ENCODE assay signal across 10 mouse cellular contexts in the genomic region with DNA sequence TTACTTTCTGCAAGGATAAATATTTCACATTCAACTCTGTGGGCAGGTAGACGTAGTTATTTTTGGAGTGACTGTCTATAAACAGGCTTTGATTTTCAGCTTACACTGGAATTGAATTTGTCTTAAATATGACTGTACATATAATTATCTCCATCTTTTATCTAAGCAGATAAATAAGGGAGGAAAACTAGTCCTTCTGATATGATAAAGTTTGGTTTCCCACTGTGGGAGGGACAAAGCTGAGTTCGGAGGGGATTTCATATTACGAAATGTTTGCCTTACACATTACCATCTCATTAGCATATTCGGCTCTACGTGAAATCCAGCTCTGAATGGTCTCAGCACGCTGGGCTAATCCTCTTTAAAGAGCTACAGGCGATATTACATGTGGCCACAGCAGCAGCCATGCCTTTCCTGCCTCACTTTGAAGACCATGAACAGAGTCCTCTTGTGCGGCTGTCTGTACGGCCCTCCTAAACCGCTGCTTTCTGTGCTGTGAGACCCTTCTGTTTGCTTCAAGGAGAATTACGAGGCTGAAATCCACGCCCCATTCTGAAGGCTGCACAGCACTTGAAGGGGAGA. TPM values are rescaled to one million over a fixed set of nuclear protein-coding genes. Genes with fewer than 3 reads are reported as not detected.
DNase-seq lines count a peak whose midpoint lies in the region; ATAC-seq and TF ChIP-seq lines count a peak whose summit lies in the region.
"Had no signal": no experiment of that assay in that cellular context is flagged by ENCODE, and none has a peak within 500 bp of the region (broad histone marks: within the 10 kb centered on the region; RNA-seq: fewer than 3 reads in every experiment).

No protein-coding gene starts in this region.

- H3K9me3 ChIP-seq in lung, postnatal 0 days (ENCODE audit: low read length): no peaks in the 10 kb centered on the region
- H3K9me3 ChIP-seq in forebrain, embryonic 14.5 days (replicated peaks; ENCODE audit: control insufficient read depth, low read length): no peaks in the 10 kb centered on the region
- H3K9me3 ChIP-seq: liver, embryonic 13.5 days had no signal

- ATAC-seq in lung, postnatal 0 days: no peak
- peak; percentile 68 for ATAC-seq in forebrain, embryonic 14.5 days
- ATAC-seq in megakaryocyte progenitor cell, adult 5-6 weeks (replicated peaks; ENCODE audit: poor library complexity): peak; percentile 61
- ATAC-seq in erythroid progenitor cell, adult 5-6 weeks (replicated peaks; ENCODE audit: low FRiP score, poor library complexity, severe bottlenecking): no peak

- H3K9ac ChIP-seq in lung, postnatal 0 days (replicated peaks; ENCODE audit: low read depth): no peak overlapping the region
- 0 out of 2 replicates have a peak overlapping the region, but pooled peaks have one; percentile 22 for H3K9ac ChIP-seq in forebrain, embryonic 14.5 days (ENCODE audit: low read length)
- H3K9ac ChIP-seq: liver, embryonic 13.5 days had no signal

- no peak for TF ChIP-seq CTCF in lung, postnatal 0 days (IDR thresholded peaks at IDR 0.05)
- TF ChIP-seq CTCF in gastrocnemius, adult 2 months (IDR thresholded peaks at IDR 0.05): no peak

- no peak overlapping the region for H3K27ac ChIP-seq in lung, postnatal 0 days (ENCODE audit: low read length)
- peak overlapping the region; percentile 91 for H3K27ac ChIP-seq in forebrain, embryonic 14.5 days (ENCODE audit: low read depth, low read length)
- H3K27ac ChIP-seq in gastrocnemius, adult 2 months: no peak overlapping the region
- H3K27ac ChIP-seq: liver, embryonic 13.5 days had no signal

- H3K4me2 ChIP-seq in lung, postnatal 0 days (replicated peaks; ENCODE audit: low read depth, low read length): no peak overlapping the region
- H3K4me2 ChIP-seq in forebrain, embryonic 14.5 days (ENCODE audit: low read length): peak overlapping the region; percentile 50
- H3K4me2 ChIP-seq: liver, embryonic 13.5 days had no signal

- no peaks in the 10 kb centered on the region for H3K36me3 ChIP-seq in lung, postnatal 0 days (ENCODE audit: insufficient read depth, low read length)
- no peaks in the 10 kb centered on the region for H3K36me3 ChIP-seq in forebrain, embryonic 14.5 days (ENCODE audit: control insufficient read depth, insufficient read depth, low read length)
- H3K36me3 ChIP-seq: liver, embryonic 13.5 days had no signal

- no peak overlapping the region for H3K4me3 ChIP-seq in lung, postnatal 0 days (ENCODE audit: low read depth, low read length)
- no peak overlapping the region; the same call in 1 of the 2 replicates for H3K4me3 ChIP-seq in forebrain, embryonic 14.5 days (ENCODE audit: low read depth, low read length)
- H3K4me3 ChIP-seq in gastrocnemius, adult 2 months: no peak overlapping the region
- H3K4me3 ChIP-seq: liver, embryonic 13.5 days had no signal

- no peak for TF ChIP-seq EP300 in lung, postnatal 0 days (IDR thresholded peaks at IDR 0.05)

- no peaks in the 10 kb centered on the region for H3K27me3 ChIP-seq in lung, postnatal 0 days (replicated peaks; ENCODE audit: insufficient read depth, low read length)
- H3K27me3 ChIP-seq in forebrain, embryonic 14.5 days (replicated peaks; ENCODE audit: control insufficient read depth, insufficient read depth, low read length): peaks cover 7% of the 10 kb centered on the region; the same call in 1 of the 2 replicates

- WGBS in lung, postnatal 0 days: 16% methylated on average over 12 of the region's 12 CpGs
- WGBS in forebrain, embryonic 14.5 days: under 1% methylated on average over 12 of the region's 12 CpGs

- intact Hi-C loops in gastrocnemius, adult 2 months (cut with DNase I): no loop called here

- DNase-seq in lung, postnatal 0 days (ENCODE audit: low spot score): peak; percentile 9
- DNase-seq in lung, postnatal 14 days: no peak
- DNase-seq in forebrain, embryonic 14.5 days (ENCODE audit: low spot score): peak; percentile 83
- DNase-seq in testis, postnatal 14 days (ENCODE audit: low spot score): no peak
- no peak for DNase-seq in gastrocnemius, adult 2 months
- DNase-seq: adrenal gland, postnatal 36 days; kidney, adult 11 months; liver, embryonic 13.5 days had no signal

- no peaks in the 10 kb centered on the region for H3K4me1 ChIP-seq in lung, postnatal 0 days (ENCODE audit: insufficient read depth, low read depth, low read length)
- H3K4me1 ChIP-seq in forebrain, embryonic 14.5 days (ENCODE audit: control insufficient read depth, insufficient read depth, low read length): peaks cover 33% of the 10 kb centered on the region; the same call in 1 of the 2 replicates
- H3K4me1 ChIP-seq: liver, embryonic 13.5 days had no signal

RNA-seq across cellular contexts. Expression of a gene that starts 30.3 kb away (rescaled TPM):
- 0.76 and 0.82 TPM in 2 replicates for polyA plus RNA-seq in lung, postnatal 0 days (2015; fragmentation: Nextera tagmentation; extraction: Ambion mirVana)
- polyA plus RNA-seq in forebrain, embryonic 14.5 days (2014; fragmentation: Nextera tagmentation; extraction: Ambion mirVana): 0.93 and 1.1 TPM in 2 replicates
- 7.1 and 10.3 TPM in 2 replicates for total RNA-seq in megakaryocyte progenitor cell, adult 5-6 weeks (2015)
- 13.6 and 19.1 TPM in 2 replicates for total RNA-seq in megakaryocyte progenitor cell, adult 5-6 weeks (2017)
- 2.5 and 10.5 TPM in 2 replicates for total RNA-seq in erythroid progenitor cell, adult 5-6 weeks (2015; ENCODE audit: low replicate concordance)
- 1.2 and 2.1 TPM in 2 replicates for total RNA-seq in erythroid progenitor cell, adult 5-6 weeks (2017; ENCODE audit: low replicate concordance)
- total RNA-seq in gastrocnemius, adult 2 months (2021): 1 to 10 TPM; 1.4 to 1.6 TPM

RNA-seq across cellular contexts. Expression of a gene that starts 39.5 kb away (rescaled TPM):
- polyA plus RNA-seq in lung, postnatal 0 days (2015; fragmentation: Nextera tagmentation; extraction: Ambion mirVana): 6.3 and 7.1 TPM in 2 replicates
- polyA plus RNA-seq in forebrain, embryonic 14.5 days (2014; fragmentation: Nextera tagmentation; extraction: Ambion mirVana): 6.2 and 6.7 TPM in 2 replicates
- total RNA-seq in megakaryocyte progenitor cell, adult 5-6 weeks (2015): 56.4 and 60.7 TPM in 2 replicates
- 53.6 and 57.0 TPM in 2 replicates for total RNA-seq in megakaryocyte progenitor cell, adult 5-6 weeks (2017)
- 80.1 and 82.9 TPM in 2 replicates for total RNA-seq in erythroid progenitor cell, adult 5-6 weeks (2015; ENCODE audit: low replicate concordance)
- 73.2 and 82.3 TPM in 2 replicates for total RNA-seq in erythroid progenitor cell, adult 5-6 weeks (2017; ENCODE audit: low replicate concordance)
- total RNA-seq in gastrocnemius, adult 2 months (2021): 1 to 10 TPM in 1 of 2 experiments, under 1 TPM in 1; 0.64 to 1.3 TPM

Comparison
In these comparisons a context has a peak if more than half of its experiments do, and no peak if none do; other contexts are left out.
1. DNase-seq: peak in lung, postnatal 0 days (single experiment) and forebrain, embryonic 14.5 days (single experiment); none in lung, postnatal 14 days (single experiment), testis, postnatal 14 days (single experiment) and gastrocnemius, adult 2 months (single experiment).
2. ATAC-seq: peak in forebrain, embryonic 14.5 days (single experiment) and megakaryocyte progenitor cell, adult 5-6 weeks (single experiment); none in lung, postnatal 0 days (single experiment) and erythroid progenitor cell, adult 5-6 weeks (single experiment).
3. RNA of a gene that starts 39.5 kb away (total RNA-seq): 73.2 to 82.9 TPM in erythroid progenitor cell, adult 5-6 weeks and 53.6 to 60.7 TPM in megakaryocyte progenitor cell, adult 5-6 weeks; 0.64 to 1.3 TPM in gastrocnemius, adult 2 months; every median in the first group is over 10 times any median in the second.